Mouse (Mus musculus): ENCODE results near the gene Olfr17. TPM values are rescaled to one million over a fixed set of nuclear protein-coding genes. Genes with fewer than 3 reads are reported as not detected.
"Not testable (repeated sequence)": the region's sequence is repeated elsewhere in the genome, so short reads cannot be mapped to it uniquely, and the experiment has no call there.

The Olfr17 gene
- total RNA-seq (2022): not detected

DNA sequence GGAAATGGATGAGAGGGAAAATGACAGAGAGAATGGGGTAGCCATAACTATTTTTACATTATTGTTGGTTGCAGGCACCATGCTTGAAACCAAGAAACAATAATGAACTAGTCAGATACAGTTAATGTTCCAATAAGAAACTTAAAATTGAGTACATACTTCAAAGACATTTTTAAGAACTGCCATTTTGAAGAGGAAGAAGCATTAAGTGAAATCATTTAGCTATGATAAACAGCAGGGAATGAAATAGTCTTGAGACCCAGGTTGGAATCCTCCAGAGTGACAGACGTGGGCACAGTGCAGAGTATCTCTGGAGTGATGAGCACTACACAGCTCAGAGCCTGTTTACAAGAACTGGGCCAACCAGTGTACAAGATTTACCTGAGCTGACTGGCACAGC is at the start of gene Olfr17:
Gene Olfr17, plus strand, starts transcription at position 301 of the 400 bp plus-strand sequence.
- no peak for DNase-seq (ENCODE audit: low spot score in 2 of 2)

- no peak for DNase-seq (ENCODE audit: low spot score in 2 of 2)
Observed at GRCm38 (mm10) chr7:107044407-107044806, 48.6 kb upstream of the Olfr17 start.

GRCm38 (mm10) chr7:107045833-107046232 is 47.2 kb upstream of the Olfr17 start:
- no peak for DNase-seq (ENCODE audit: low spot score in 2 of 2)

DNA sequence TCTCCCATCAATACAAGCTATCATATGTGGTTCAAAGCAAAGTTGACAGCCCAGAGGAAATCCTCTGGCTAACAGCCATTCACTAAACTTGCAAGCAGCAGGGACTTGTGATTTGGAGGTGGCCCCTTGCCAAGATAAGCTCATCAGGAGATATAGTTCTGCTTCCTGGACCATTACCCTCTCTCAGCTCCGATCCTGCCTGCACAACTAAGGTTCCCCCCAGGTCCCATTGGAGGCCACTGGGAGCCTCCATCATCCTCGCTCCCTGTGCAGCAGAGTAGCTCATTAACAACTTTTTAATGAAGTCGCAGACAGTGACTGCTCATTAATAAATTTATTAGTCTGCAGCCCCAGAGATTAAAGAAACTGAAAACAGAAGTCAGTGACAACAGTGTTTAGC is 45.4 kb upstream of the Olfr17 start:
- DNase-seq (ENCODE audit: low spot score in 2 of 2): no peak

GRCm38 (mm10) chr7:107070681-107071080 is 22.3 kb upstream of the Olfr17 start, which contains the start of gene Olfr714:
Olfr714 (plus strand) TSS chr7:107070981.
- DNase-seq (ENCODE audit: low spot score in 2 of 2): no peak

- DNase-seq (ENCODE audit: low spot score in 2 of 2): not testable (repeated sequence)
Observed at GRCm38 (mm10) chr7:107110269-107110668, 17.2 kb downstream of the Olfr17 start, which contains the start of gene Olfr715b. Olfr715b (minus strand) TSS chr7:107110369.

GRCm38 (mm10) chr7:107130983-107131382 is 38.0 kb downstream of the Olfr17 start, which contains the start of gene Olfr715:
Olfr715 (minus strand) TSS chr7:107131083.
- DNase-seq (ENCODE audit: low spot score in 2 of 2): not testable (repeated sequence)

- DNase-seq (ENCODE audit: low spot score in 2 of 2): not testable (repeated sequence)
Observed at GRCm38 (mm10) chr7:107138027-107138426, 45.0 kb downstream of the Olfr17 start, which contains the start of gene Olfr716. Olfr716 (plus strand) TSS chr7:107138327.

Other genes starting within 250 kb of the Olfr17 start
- not detected for gene Olfr703, start 249.9 kb upstream of the Olfr17 start, total RNA-seq (2022)
- gene Olfr704, start 230.0 kb upstream of the Olfr17 start, total RNA-seq (2022): not detected
- gene Olfr705, start 216.3 kb upstream of the Olfr17 start, total RNA-seq (2022): not detected
- gene Olfr706, start 205.1 kb upstream of the Olfr17 start, total RNA-seq (2022): not detected
- gene Olfr707, start 192.0 kb upstream of the Olfr17 start, total RNA-seq (2022): not detected
- gene Olfr1532-ps1, start 185.2 kb upstream of the Olfr17 start, total RNA-seq (2022): not detected
- not detected for gene Olfr709-ps1, start 161.0 kb upstream of the Olfr17 start, total RNA-seq (2022)
- not detected for gene Olfr710, start 144.9 kb upstream of the Olfr17 start, total RNA-seq (2022)
- gene Olfr6, start 129.3 kb upstream of the Olfr17 start, total RNA-seq (2022): not detected
- gene Olfr711, start 117.8 kb upstream of the Olfr17 start, total RNA-seq (2022): not detected
- gene Olfr2, start 87.1 kb upstream of the Olfr17 start, total RNA-seq (2022): not detected
- not detected for gene Olfr713, start 62.0 kb upstream of the Olfr17 start, total RNA-seq (2022)
- gene Olfr714, start 22.2 kb upstream of the Olfr17 start, total RNA-seq (2022): not detected
- gene Olfr715b, start 17.1 kb downstream of the Olfr17 start, total RNA-seq (2022): not detected
- not detected for gene Olfr715, start 37.9 kb downstream of the Olfr17 start, total RNA-seq (2022)
- not detected for gene Olfr716, start 45.1 kb downstream of the Olfr17 start, total RNA-seq (2022)
- gene Nlrp14, start 73.8 kb downstream of the Olfr17 start, total RNA-seq (2022): not detected
- gene Rbmxl2, start 116.2 kb downstream of the Olfr17 start, total RNA-seq (2022): not detected